Mouse (Mus musculus): ENCODE data around the gene Ehbp1. TPM values are rescaled to one million over a fixed set of nuclear protein-coding genes. Genes with fewer than 3 reads are reported as not detected.

The Ehbp1 gene
- polyA plus RNA-seq, 1 experiment from 2014 or later, result 12.0 TPM

DNA sequence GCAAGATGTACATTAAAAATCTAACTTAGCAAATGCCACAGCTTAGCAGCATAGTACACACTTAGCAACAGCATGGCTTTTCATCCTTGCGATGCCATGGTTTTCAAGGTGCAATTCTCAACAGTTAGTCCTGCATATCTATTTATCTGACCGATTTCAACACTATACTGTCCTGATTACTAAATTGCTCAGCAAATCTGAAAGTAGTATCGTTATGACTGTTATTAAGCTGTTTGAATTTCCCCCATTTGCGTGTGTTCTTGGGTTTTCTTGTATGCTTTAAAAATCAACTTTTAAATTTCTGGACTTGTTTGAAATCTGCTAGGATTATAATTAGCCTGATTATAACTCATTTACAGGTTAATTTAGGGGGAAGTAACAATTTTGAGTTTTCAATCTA lies 184.2 kb downstream of the Ehbp1 start:
- WGBS, result 91% methylated on average over 4 of the region's 4 CpGs
- H3K36me3 ChIP-seq (replicated peaks; ENCODE audit: control insufficient read depth, insufficient read depth, low read depth, low read length), result no peaks in the 10 kb centered on the region
- no peak for ATAC-seq (replicated peaks; ENCODE audit: insufficient number of reproducible peaks, low FRiP score, low TSS enrichment, low read depth)
- H3K4me3 ChIP-seq (ENCODE audit: low read depth, low read length), result no peak overlapping the region
- DNase-seq (ENCODE audit: low spot score), result no peak
- no peak overlapping the region for H3K4me2 ChIP-seq (ENCODE audit: low read depth, low read length)
- no peak overlapping the region for H3K9ac ChIP-seq (replicated peaks; ENCODE audit: low read length)
- H3K9me3 ChIP-seq (replicated peaks; ENCODE audit: control insufficient read depth, low read length), result no peaks in the 10 kb centered on the region
- no peak overlapping the region for H3K27ac ChIP-seq (replicated peaks; ENCODE audit: low read depth, low read length)
- H3K27me3 ChIP-seq (ENCODE audit: control insufficient read depth, insufficient read depth, low read length), result no peaks in the 10 kb centered on the region
- no peaks in the 10 kb centered on the region for H3K4me1 ChIP-seq (ENCODE audit: control insufficient read depth, insufficient read depth, low read length)

DNA sequence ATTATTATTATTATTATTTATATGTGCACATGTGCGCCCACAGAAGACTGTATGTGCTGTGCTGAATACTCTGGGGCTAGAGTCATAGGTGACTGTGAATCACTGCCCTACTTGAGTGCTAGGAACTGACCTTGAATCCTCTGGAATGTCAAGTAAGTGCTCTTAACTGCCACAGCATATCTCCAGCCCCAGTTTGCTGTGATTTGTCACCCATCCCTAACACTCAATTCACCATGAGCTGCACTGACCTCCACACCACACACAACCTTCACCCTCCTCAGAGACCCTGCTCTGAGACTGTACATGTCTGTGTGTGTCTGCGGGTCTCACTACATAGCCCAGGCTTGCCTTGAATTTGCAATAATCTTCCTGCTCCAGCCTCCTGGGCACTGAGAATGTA lies 185.9 kb downstream of the Ehbp1 start:
- DNase-seq (ENCODE audit: low spot score) (no peak), ATAC-seq (replicated peaks; ENCODE audit: insufficient number of reproducible peaks, low FRiP score, low TSS enrichment, low read depth) (no peak)
- no peaks in the 10 kb centered on the region for H3K36me3 ChIP-seq (replicated peaks; ENCODE audit: control insufficient read depth, insufficient read depth, low read depth, low read length)
- H3K27ac ChIP-seq (replicated peaks; ENCODE audit: low read depth, low read length), result no peak overlapping the region
- WGBS, result 82% methylated on average over 2 of the region's 2 CpGs
- no peak overlapping the region for H3K4me3 ChIP-seq (ENCODE audit: low read depth, low read length)
- no peaks in the 10 kb centered on the region for H3K4me1 ChIP-seq (ENCODE audit: control insufficient read depth, insufficient read depth, low read length)
- H3K27me3 ChIP-seq (ENCODE audit: control insufficient read depth, insufficient read depth, low read length), result no peaks in the 10 kb centered on the region
- H3K9me3 ChIP-seq (replicated peaks; ENCODE audit: control insufficient read depth, low read length), result no peaks in the 10 kb centered on the region
- H3K4me2 ChIP-seq (ENCODE audit: low read depth, low read length), result no peak overlapping the region
- H3K9ac ChIP-seq (replicated peaks; ENCODE audit: low read length), result no peak overlapping the region

DNA sequence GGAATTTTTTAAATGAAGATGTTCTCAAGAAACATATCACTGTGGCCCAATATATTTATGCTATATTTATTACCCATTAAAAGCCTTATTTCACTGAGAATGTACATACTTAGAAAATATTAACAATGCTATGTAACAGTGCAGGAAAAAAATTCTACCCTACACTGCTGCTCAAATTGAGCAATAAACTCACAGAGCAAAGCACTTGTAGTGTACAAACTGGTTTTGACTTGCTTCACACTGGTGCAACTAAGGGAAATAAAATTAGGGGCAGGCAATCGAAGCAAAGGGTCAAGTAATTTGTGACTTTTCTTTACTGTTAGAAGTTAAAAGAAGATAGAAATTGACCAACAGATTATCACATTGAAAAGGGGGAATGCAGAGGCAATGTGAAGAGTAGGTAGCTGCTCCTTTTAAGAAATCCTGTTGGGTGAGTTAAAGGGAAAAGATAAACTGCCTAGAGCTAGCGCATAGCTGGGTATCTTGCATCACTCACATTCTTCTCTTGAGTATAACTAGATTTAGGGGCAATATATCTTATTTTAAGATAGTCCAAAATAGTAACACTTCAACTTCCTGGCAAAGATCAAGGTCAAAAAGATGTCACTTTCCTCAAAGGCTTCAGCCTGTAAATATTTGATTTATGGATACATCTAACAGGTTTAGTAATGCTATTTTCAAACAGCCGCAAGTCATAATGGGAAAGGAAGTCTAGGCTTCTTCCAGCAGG lies 186.6 kb downstream of the Ehbp1 start:
- Histone ChIP-seq H3K9ac (replicated peaks; ENCODE audit: low read length) (no peak overlapping the region), H3K4me1 (ENCODE audit: control insufficient read depth, insufficient read depth, low read length) (no peaks in the 10 kb centered on the region), H3K9me3 (replicated peaks; ENCODE audit: control insufficient read depth, low read length) (no peaks in the 10 kb centered on the region), H3K27ac (replicated peaks; ENCODE audit: low read depth, low read length) (no peak overlapping the region), H3K4me2 (ENCODE audit: low read depth, low read length) (no peak overlapping the region), H3K27me3 (ENCODE audit: control insufficient read depth, insufficient read depth, low read length) (no peaks in the 10 kb centered on the region), H3K36me3 (replicated peaks; ENCODE audit: control insufficient read depth, insufficient read depth, low read depth, low read length) (no peaks in the 10 kb centered on the region), H3K4me3 (ENCODE audit: low read depth, low read length) (no peak overlapping the region)
- WGBS, result 92% methylated on average over 3 of the region's 3 CpGs
- ATAC-seq (replicated peaks; ENCODE audit: insufficient number of reproducible peaks, low FRiP score, low TSS enrichment, low read depth) (no peak), DNase-seq (ENCODE audit: low spot score) (no peak)

- no peaks in the 10 kb centered on the region for H3K4me1 ChIP-seq (ENCODE audit: control insufficient read depth, insufficient read depth, low read length)
- no peaks in the 10 kb centered on the region for H3K36me3 ChIP-seq (replicated peaks; ENCODE audit: control insufficient read depth, insufficient read depth, low read depth, low read length)
- no peak overlapping the region for H3K4me3 ChIP-seq (ENCODE audit: low read depth, low read length)
- no peaks in the 10 kb centered on the region for H3K27me3 ChIP-seq (ENCODE audit: control insufficient read depth, insufficient read depth, low read length)
- 87% methylated on average over 9 of the region's 9 CpGs for WGBS
- ATAC-seq (replicated peaks; ENCODE audit: insufficient number of reproducible peaks, low FRiP score, low TSS enrichment, low read depth) (no peak), DNase-seq (ENCODE audit: low spot score) (no peak)
- H3K9me3 ChIP-seq (replicated peaks; ENCODE audit: control insufficient read depth, low read length), result no peaks in the 10 kb centered on the region
- H3K27ac ChIP-seq (replicated peaks; ENCODE audit: low read depth, low read length), result no peak overlapping the region
- no peak overlapping the region for H3K4me2 ChIP-seq (ENCODE audit: low read depth, low read length)
- H3K9ac ChIP-seq (replicated peaks; ENCODE audit: low read length), result no peak overlapping the region
Measured at GRCm38 (mm10) chr11:22154501-22155294, 187.4 kb downstream of the Ehbp1 start.

- no peak overlapping the region for H3K9ac ChIP-seq (replicated peaks; ENCODE audit: low read length)
- H3K36me3 ChIP-seq (replicated peaks; ENCODE audit: control insufficient read depth, insufficient read depth, low read depth, low read length), result no peaks in the 10 kb centered on the region
- WGBS, result 79% methylated on average over 2 of the region's 2 CpGs
- no peaks in the 10 kb centered on the region for H3K27me3 ChIP-seq (ENCODE audit: control insufficient read depth, insufficient read depth, low read length)
- no peak overlapping the region for H3K4me3 ChIP-seq (ENCODE audit: low read depth, low read length)
- H3K4me2 ChIP-seq (ENCODE audit: low read depth, low read length), result no peak overlapping the region
- DNase-seq (ENCODE audit: low spot score) (no peak), ATAC-seq (replicated peaks; ENCODE audit: insufficient number of reproducible peaks, low FRiP score, low TSS enrichment, low read depth) (no peak)
- H3K4me1 ChIP-seq (ENCODE audit: control insufficient read depth, insufficient read depth, low read length), result no peaks in the 10 kb centered on the region
- no peaks in the 10 kb centered on the region for H3K9me3 ChIP-seq (replicated peaks; ENCODE audit: control insufficient read depth, low read length)
- H3K27ac ChIP-seq (replicated peaks; ENCODE audit: low read depth, low read length), result no peak overlapping the region
Measured at GRCm38 (mm10) chr11:22140737-22141136, 201.4 kb downstream of the Ehbp1 start.

DNA sequence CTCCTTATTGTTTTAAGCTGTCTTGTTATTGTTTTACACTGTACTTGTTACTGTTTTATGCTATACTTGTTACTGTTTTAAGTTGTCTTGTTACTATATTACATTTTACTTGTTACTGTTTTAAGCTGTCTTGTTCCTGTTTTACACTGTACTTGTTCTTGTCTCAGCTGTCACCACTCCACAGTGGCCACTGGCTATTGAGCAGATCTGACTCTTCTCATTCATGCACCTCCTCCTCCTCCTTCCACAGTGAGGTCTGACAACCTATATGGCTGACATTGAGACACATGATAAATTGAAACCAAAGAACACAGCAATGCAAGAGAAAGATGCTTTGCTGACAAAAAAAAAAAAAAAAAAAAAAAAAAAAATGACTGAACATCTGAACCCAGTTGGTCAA lies 203.6 kb downstream of the Ehbp1 start:
- Histone ChIP-seq H3K4me1 (ENCODE audit: control insufficient read depth, insufficient read depth, low read length) (no peaks in the 10 kb centered on the region), H3K27ac (replicated peaks; ENCODE audit: low read depth, low read length) (no peak overlapping the region), H3K9me3 (replicated peaks; ENCODE audit: control insufficient read depth, low read length) (no peaks in the 10 kb centered on the region), H3K36me3 (replicated peaks; ENCODE audit: control insufficient read depth, insufficient read depth, low read depth, low read length) (no peaks in the 10 kb centered on the region), H3K4me2 (ENCODE audit: low read depth, low read length) (no peak overlapping the region), H3K4me3 (ENCODE audit: low read depth, low read length) (no peak overlapping the region), H3K27me3 (ENCODE audit: control insufficient read depth, insufficient read depth, low read length) (no peaks in the 10 kb centered on the region), H3K9ac (replicated peaks; ENCODE audit: low read length) (no peak overlapping the region)
- ATAC-seq (replicated peaks; ENCODE audit: insufficient number of reproducible peaks, low FRiP score, low TSS enrichment, low read depth), result no peak
- no peak for DNase-seq (ENCODE audit: low spot score)

DNA sequence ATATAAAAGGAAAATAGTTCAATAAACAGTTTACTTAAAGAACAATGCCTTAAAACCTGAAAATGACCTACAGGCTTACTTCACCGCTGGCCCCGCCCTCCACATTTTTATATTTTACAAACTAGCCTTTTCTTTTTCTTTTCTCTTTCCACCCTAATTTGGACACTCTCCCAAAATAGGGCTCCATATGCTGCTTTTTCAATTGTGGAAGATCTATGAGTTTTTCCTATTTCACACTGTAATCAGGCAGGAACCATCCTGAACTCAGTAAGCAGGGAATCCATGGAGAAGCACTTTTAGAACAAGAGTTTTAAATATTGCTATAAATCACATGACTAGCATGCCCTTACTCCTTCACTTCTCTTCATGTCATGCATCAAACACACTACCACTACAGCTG lies 216.9 kb downstream of the Ehbp1 start:
- Histone ChIP-seq H3K4me2 (ENCODE audit: low read depth, low read length) (no peak overlapping the region), H3K27me3 (ENCODE audit: control insufficient read depth, insufficient read depth, low read length) (no peaks in the 10 kb centered on the region), H3K36me3 (replicated peaks; ENCODE audit: control insufficient read depth, insufficient read depth, low read depth, low read length) (no peaks in the 10 kb centered on the region), H3K9me3 (replicated peaks; ENCODE audit: control insufficient read depth, low read length) (no peaks in the 10 kb centered on the region), H3K27ac (replicated peaks; ENCODE audit: low read depth, low read length) (no peak overlapping the region), H3K9ac (replicated peaks; ENCODE audit: low read length) (no peak overlapping the region), H3K4me1 (ENCODE audit: control insufficient read depth, insufficient read depth, low read length) (no peaks in the 10 kb centered on the region), H3K4me3 (ENCODE audit: low read depth, low read length) (no peak overlapping the region)
- WGBS, result 97% methylated on average over 2 of the region's 2 CpGs
- ATAC-seq (replicated peaks; ENCODE audit: insufficient number of reproducible peaks, low FRiP score, low TSS enrichment, low read depth) (no peak), DNase-seq (ENCODE audit: low spot score) (no peak)

- H3K27ac ChIP-seq (replicated peaks; ENCODE audit: low read depth, low read length), result no peak overlapping the region
- ATAC-seq (replicated peaks; ENCODE audit: insufficient number of reproducible peaks, low FRiP score, low TSS enrichment, low read depth), result no peak
- no peak overlapping the region for H3K4me3 ChIP-seq (ENCODE audit: low read depth, low read length)
- H3K4me2 ChIP-seq (ENCODE audit: low read depth, low read length), result no peak overlapping the region
- no peak overlapping the region for H3K9ac ChIP-seq (replicated peaks; ENCODE audit: low read length)
- no peaks in the 10 kb centered on the region for H3K36me3 ChIP-seq (replicated peaks; ENCODE audit: control insufficient read depth, insufficient read depth, low read depth, low read length)
- 90% methylated on average over 3 of the region's 3 CpGs for WGBS
- no peaks in the 10 kb centered on the region for H3K27me3 ChIP-seq (ENCODE audit: control insufficient read depth, insufficient read depth, low read length)
- no peaks in the 10 kb centered on the region for H3K4me1 ChIP-seq (ENCODE audit: control insufficient read depth, insufficient read depth, low read length)
- no peaks in the 10 kb centered on the region for H3K9me3 ChIP-seq (replicated peaks; ENCODE audit: control insufficient read depth, low read length)
- DNase-seq (ENCODE audit: low spot score), result no peak
Measured at GRCm38 (mm10) chr11:22118853-22119252, 223.2 kb downstream of the Ehbp1 start.

Measured in embryonic facial prominence, embryonic 11.5 days (tissue).